Mouse (Mus musculus) ES-Bruce4 (cell line): ENCODE measurements around the gene Tbc1d22a. TPM values are rescaled to one million over a fixed set of nuclear protein-coding genes. Genes with fewer than 3 reads are reported as not detected.

Experiments used
- H3K27ac ChIP-seq: 2 replicates; pipeline ENCODE4 v1.5.1; 2012; ENCODE audit warnings: low read length, inconsistent platforms; ENCODE audit not compliant: insufficient read depth
- H3K27me3 ChIP-seq: 2 replicates; pipeline ENCODE4 v1.6.1; 2012; ENCODE audit warnings: mild to moderate bottlenecking, low read length, inconsistent platforms; ENCODE audit not compliant: control insufficient read depth, poor library complexity, insufficient read depth, severe bottlenecking
- H3K36me3 ChIP-seq: 2 replicates; pipeline ENCODE4 v1.6.1; 2012; ENCODE audit warnings: inconsistent platforms, mild to moderate bottlenecking, low read length, moderate library complexity; ENCODE audit not compliant: control insufficient read depth, poor library complexity, insufficient read depth, severe bottlenecking
- H3K4me1 ChIP-seq: one replicate; pipeline ENCODE4 v1.8.1; 2011; ENCODE audit warnings: low read length; ENCODE audit not compliant: control insufficient read depth, insufficient read depth
- H3K4me3 ChIP-seq: 2 replicates; pipeline ENCODE4 v1.5.1; 2011; ENCODE audit warnings: low read depth, mild to moderate bottlenecking, low read length
- H3K9ac ChIP-seq: 2 replicates; pipeline ENCODE4 v1.6.1; 2012; ENCODE audit warnings: low read depth, mild to moderate bottlenecking, inconsistent platforms; ENCODE audit not compliant: poor library complexity, severe bottlenecking
- H3K9me3 ChIP-seq: replicated peaks from 2 replicates; pipeline ENCODE4 v1.6.1; 2012; ENCODE audit warnings: mild to moderate bottlenecking, low read length, inconsistent platforms; ENCODE audit not compliant: control insufficient read depth, poor library complexity, insufficient read depth, severe bottlenecking
- CTCF ChIP-seq: IDR thresholded peaks from one replicate; pipeline ENCODE4 v1.8.1; 2011; ENCODE audit warnings: low read depth, low read length
- EP300 ChIP-seq: IDR thresholded peaks from 2 replicates; pipeline ENCODE4 v1.6.1; 2011; ENCODE audit warnings: low read depth, low read length; ENCODE audit not compliant: insufficient read depth
- POLR2A ChIP-seq: IDR thresholded peaks from one replicate; pipeline ENCODE4 v1.8.1; 2011; ENCODE audit warnings: low read length; ENCODE audit not compliant: insufficient read depth
- polyA plus RNA-seq: library from polyadenylated mRNA; stranded (reverse); fragments of >200 nt; gene quantifications from 2 replicates; pipeline ENCODE4 v1.2.4, GENCODE M21; 2011; ENCODE audit warnings: low read depth; ENCODE audit not compliant: missing spikeins, insufficient read depth, insufficient read length

Gene Tbc1d22a
- polyA plus RNA-seq, 1 experiment: 14.1 TPM

GRCm38 (mm10) chr15:86364948-86365658 lies 150.8 kb downstream of the Tbc1d22a start:
- Histone ChIP-seq H3K9ac (no peak overlapping the region), H3K27me3 (no peaks in the 10 kb centered on the region), H3K4me3 (no peak overlapping the region), H3K4me1 (no peaks in the 10 kb centered on the region), H3K36me3 (no peaks in the 10 kb centered on the region), H3K9me3 (no peaks in the 10 kb centered on the region), H3K27ac (no peak overlapping the region)
- TF ChIP-seq CTCF (no peak), EP300 (no peak), POLR2A (no peak)

- no peak overlapping the region for H3K4me3 ChIP-seq
- H3K36me3 ChIP-seq: no peaks in the 10 kb centered on the region
- H3K4me1 ChIP-seq: no peaks in the 10 kb centered on the region
- no peaks in the 10 kb centered on the region for H3K9me3 ChIP-seq
- H3K27me3 ChIP-seq: no peaks in the 10 kb centered on the region
- no peak overlapping the region for H3K27ac ChIP-seq
- H3K9ac ChIP-seq: no peak overlapping the region
- TF ChIP-seq POLR2A (no peak), CTCF (no peak), EP300 (no peak)
These were observed 152.5 kb downstream of the Tbc1d22a start for GRCm38 (mm10) chr15:86366726-86367125.

GRCm38 (mm10) chr15:86367247-86367646 lies 153.0 kb downstream of the Tbc1d22a start:
- Histone ChIP-seq H3K27ac (no peak overlapping the region), H3K9me3 (no peaks in the 10 kb centered on the region), H3K4me1 (no peaks in the 10 kb centered on the region), H3K27me3 (no peaks in the 10 kb centered on the region), H3K4me3 (no peak overlapping the region), H3K36me3 (no peaks in the 10 kb centered on the region), H3K9ac (no peak overlapping the region)
- TF ChIP-seq POLR2A (no peak), EP300 (no peak), CTCF (no peak)

GRCm38 (mm10) chr15:86370846-86371245 lies 156.6 kb downstream of the Tbc1d22a start:
- Histone ChIP-seq H3K4me3 (no peak overlapping the region), H3K27ac (no peak overlapping the region), H3K27me3 (no peaks in the 10 kb centered on the region), H3K9ac (no peak overlapping the region), H3K9me3 (no peaks in the 10 kb centered on the region), H3K36me3 (no peaks in the 10 kb centered on the region), H3K4me1 (no peaks in the 10 kb centered on the region)
- TF ChIP-seq EP300: no peak
- TF ChIP-seq POLR2A: no peak
- no peak for TF ChIP-seq CTCF

GRCm38 (mm10) chr15:86375262-86375661 lies 161.0 kb downstream of the Tbc1d22a start:
- no peaks in the 10 kb centered on the region for H3K9me3 ChIP-seq
- no peaks in the 10 kb centered on the region for H3K36me3 ChIP-seq
- H3K4me1 ChIP-seq: no peaks in the 10 kb centered on the region
- no peak overlapping the region for H3K4me3 ChIP-seq
- TF ChIP-seq EP300: no peak
- no peak for TF ChIP-seq POLR2A
- TF ChIP-seq CTCF: no peak
- H3K9ac ChIP-seq: no peak overlapping the region
- H3K27ac ChIP-seq: no peak overlapping the region
- no peaks in the 10 kb centered on the region for H3K27me3 ChIP-seq

- Histone ChIP-seq H3K27ac (no peak overlapping the region), H3K4me3 (no peak overlapping the region), H3K4me1 (no peaks in the 10 kb centered on the region), H3K9ac (no peak overlapping the region), H3K27me3 (no peaks in the 10 kb centered on the region), H3K36me3 (no peaks in the 10 kb centered on the region), H3K9me3 (no peaks in the 10 kb centered on the region)
- TF ChIP-seq POLR2A (no peak), EP300 (no peak), CTCF (no peak)
These were observed 161.7 kb downstream of the Tbc1d22a start for GRCm38 (mm10) chr15:86375860-86376394.
